Mouse (Mus musculus) limb, embryonic 15.5 days (tissue): Measurements from ENCODE around the gene Fgfr2. TPM values are rescaled to one million over a fixed set of nuclear protein-coding genes. Genes with fewer than 3 reads are reported as not detected.

Experiments used
- ATAC-seq: fragments of 200-750 bp; cut with Nextera tagmentation; 2 replicates; pipeline ENCODE4 v1.8.0; 2017; ENCODE audit warnings: low read depth, moderate TSS enrichment; ENCODE audit not compliant: insufficient number of reproducible peaks, low FRiP score, low TSS enrichment
- H3K27ac ChIP-seq: fragments of 300-500 bp; sonication (generic); 2 replicates; pipeline ENCODE4 v1.5.1; 2015; ENCODE audit warnings: moderate library complexity, mild to moderate bottlenecking, inconsistent platforms
- H3K27me3 ChIP-seq: fragments of 300-500 bp; sonication (generic); 2 replicates; pipeline ENCODE4 v1.6.1; 2015; ENCODE audit warnings: inconsistent platforms
- H3K36me3 ChIP-seq: fragments of 300-500 bp; sonication (generic); 2 replicates; pipeline ENCODE4 v1.6.1; 2015; ENCODE audit warnings: inconsistent platforms
- H3K4me1 ChIP-seq: fragments of 300-500 bp; sonication (generic); 2 replicates; pipeline ENCODE4 v1.6.1; 2015; ENCODE audit warnings: inconsistent platforms
- H3K4me2 ChIP-seq: fragments of 300-500 bp; sonication (generic); 2 replicates; pipeline ENCODE4 v1.6.1; 2015; ENCODE audit warnings: mild to moderate bottlenecking, inconsistent platforms
- H3K4me3 ChIP-seq: fragments of 300-500 bp; sonication (generic); 2 replicates; pipeline ENCODE4 v1.5.1; 2015; ENCODE audit warnings: mild to moderate bottlenecking, inconsistent platforms
- H3K9ac ChIP-seq: fragments of 300-500 bp; sonication (generic); 2 replicates; pipeline ENCODE4 v1.6.1; 2015; ENCODE audit warnings: inconsistent platforms
- H3K9me3 ChIP-seq: fragments of 300-500 bp; sonication (generic); 2 replicates; pipeline ENCODE4 v1.6.1; 2016; ENCODE audit warnings: inconsistent platforms
- WGBS: fragments of 180-500 bp; shearing (Covaris S2); methylation state at CpG from one replicate; pipeline ENCODE4 v1.1.7; 2015; 5-methylcytosine and 5-hydroxymethylcytosine counted together
- polyA plus RNA-seq: library from polyadenylated mRNA; unstranded; fragments of >200 nt; fragmentation: Nextera tagmentation; extraction: Ambion mirVana; gene quantifications from 2 replicates; pipeline ENCODE4 v1.2.1, GENCODE M21; 2015

Fgfr2 gene
- polyA plus RNA-seq, 1 experiment from 2014 or later = 101 TPM

DNA sequence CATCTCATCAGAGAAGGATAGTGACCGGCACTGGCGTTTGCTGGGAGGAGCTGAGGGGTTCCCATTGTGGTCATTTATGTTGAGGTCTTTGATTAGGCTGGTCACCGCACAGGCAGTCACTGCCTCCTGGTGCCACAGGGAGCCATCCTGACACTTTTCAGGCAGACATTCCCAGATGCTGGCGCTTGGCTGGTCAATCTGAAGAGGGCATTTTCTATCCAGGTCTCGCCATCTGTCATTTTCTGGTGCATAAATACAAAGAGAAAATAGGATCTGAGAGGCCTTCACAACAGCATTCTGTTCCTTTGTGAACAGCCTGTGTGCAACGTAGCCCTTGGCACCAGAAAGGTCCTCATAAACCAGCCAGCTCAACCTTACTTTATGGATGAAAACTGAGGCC lies 363.2 kb downstream of the Fgfr2 start:
- Histone ChIP-seq H3K4me1 (peaks cover 11% of the 10 kb centered on the region), H3K36me3 (peaks cover 36% of the 10 kb centered on the region), H3K4me2 (no peak overlapping the region), H3K9me3 (no peaks in the 10 kb centered on the region), H3K4me3 (no peak overlapping the region), H3K27ac (no peak overlapping the region), H3K27me3 (no peaks in the 10 kb centered on the region), H3K9ac (no peak overlapping the region)
- no peak for ATAC-seq
- 95% methylated on average over 6 of the region's 6 CpGs for WGBS

GRCm38 (mm10) chr7:132759405-132759891 lies 363.7 kb downstream of the Fgfr2 start:
- Histone ChIP-seq H3K9me3 (no peaks in the 10 kb centered on the region), H3K4me1 (peaks cover 14% of the 10 kb centered on the region), H3K4me3 (no peak overlapping the region), H3K27me3 (no peaks in the 10 kb centered on the region), H3K4me2 (no peak overlapping the region), H3K27ac (no peak overlapping the region), H3K36me3 (peaks cover 36% of the 10 kb centered on the region), H3K9ac (no peak overlapping the region)
- WGBS = 93% methylated on average over 22 of the region's 22 CpGs
- ATAC-seq = no peak

DNA sequence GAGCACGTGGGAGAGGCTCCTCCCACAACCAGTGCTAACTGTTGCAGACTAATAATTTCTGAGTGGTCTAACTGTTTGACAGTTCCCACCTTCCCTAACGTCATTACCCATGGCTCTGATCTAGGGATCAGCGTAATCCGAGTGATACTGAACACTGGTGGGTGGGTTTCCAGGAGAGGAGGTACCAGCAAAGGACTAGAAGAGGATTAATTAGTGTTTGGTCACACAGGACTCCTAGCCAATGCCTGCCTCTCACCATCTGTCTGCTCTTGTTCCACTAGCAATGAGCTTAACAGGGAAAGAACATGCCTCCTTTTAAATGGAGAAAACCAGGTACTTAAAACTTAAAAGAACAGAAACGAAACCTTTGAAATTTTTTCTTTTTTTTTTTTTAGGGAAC lies 364.3 kb downstream of the Fgfr2 start:
- Histone ChIP-seq H3K4me3 (no peak overlapping the region), H3K9ac (no peak overlapping the region), H3K4me2 (no peak overlapping the region), H3K9me3 (no peaks in the 10 kb centered on the region), H3K27me3 (no peaks in the 10 kb centered on the region), H3K27ac (no peak overlapping the region), H3K36me3 (peaks cover 36% of the 10 kb centered on the region), H3K4me1 (peaks cover 17% of the 10 kb centered on the region)
- ATAC-seq = no peak
- WGBS = 62% methylated on average over 5 of the region's 5 CpGs

- 86% methylated on average over 5 of the region's 5 CpGs for WGBS
- Histone ChIP-seq H3K27me3 (no peaks in the 10 kb centered on the region), H3K4me3 (no peak overlapping the region), H3K4me2 (no peak overlapping the region), H3K4me1 (peaks cover 31% of the 10 kb centered on the region), H3K9me3 (no peaks in the 10 kb centered on the region), H3K27ac (no peak overlapping the region), H3K9ac (no peak overlapping the region), H3K36me3 (peaks cover 42% of the 10 kb centered on the region)
- ATAC-seq = no peak
These were observed 366.8 kb downstream of the Fgfr2 start for GRCm38 (mm10) chr7:132756325-132756724.

- H3K36me3 ChIP-seq = peaks cover 32% of the 10 kb centered on the region
- no peak overlapping the region for H3K4me2 ChIP-seq
- H3K9ac ChIP-seq = no peak overlapping the region
- H3K27ac ChIP-seq = peak overlapping the region; percentile 81
- ATAC-seq = no peak
- 43% methylated on average over 3 of the region's 3 CpGs for whole genome bisulfite sequencing
- H3K4me3 ChIP-seq = no peak overlapping the region
- peaks cover 28% of the 10 kb centered on the region for H3K4me1 ChIP-seq
- no peaks in the 10 kb centered on the region for H3K27me3 ChIP-seq
- no peaks in the 10 kb centered on the region for H3K9me3 ChIP-seq
These were observed 368.8 kb downstream of the Fgfr2 start for GRCm38 (mm10) chr7:132754389-132754750.

DNA sequence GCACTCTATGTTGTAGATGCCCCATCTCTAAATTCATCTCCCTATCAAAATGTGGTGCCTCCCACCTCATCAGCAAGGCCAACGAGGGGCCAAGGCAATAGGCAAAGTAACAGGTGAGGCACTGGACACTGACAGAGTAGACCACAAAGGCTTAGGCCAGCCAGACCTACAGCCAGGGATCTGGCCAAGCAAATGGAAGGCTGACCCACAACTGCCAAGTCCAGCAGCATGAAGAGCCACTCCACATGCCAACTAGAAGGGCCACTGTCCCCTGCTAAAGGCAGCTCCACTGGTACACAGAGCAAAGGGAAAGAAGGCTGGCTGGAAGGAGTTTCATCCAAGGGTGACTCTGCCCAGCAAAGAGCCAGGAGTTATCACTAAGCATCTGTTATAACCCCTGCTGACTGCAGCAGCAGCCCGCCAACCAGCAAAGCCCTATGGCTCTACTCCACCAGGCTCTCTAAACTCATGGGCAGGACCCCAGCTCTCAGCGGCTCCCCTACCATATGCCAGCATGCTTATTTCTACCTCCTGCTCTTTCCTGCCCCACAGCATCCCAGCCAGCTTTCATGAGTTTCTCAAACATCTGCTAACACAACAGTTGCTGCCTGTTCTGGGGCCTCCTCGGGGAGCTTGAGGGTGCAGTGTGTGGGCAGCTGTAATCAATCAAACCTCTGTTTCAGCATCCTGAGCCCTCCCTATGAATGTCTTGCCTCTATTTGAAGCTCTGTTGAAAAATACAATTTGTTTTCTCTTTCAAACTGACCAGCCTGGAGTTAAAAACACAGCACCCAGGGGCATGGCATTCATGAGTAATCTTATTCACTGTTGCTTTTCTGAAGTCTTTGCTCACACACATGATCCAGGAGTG lies 369.4 kb downstream of the Fgfr2 start:
- Histone ChIP-seq H3K27me3 (no peaks in the 10 kb centered on the region), H3K9me3 (no peaks in the 10 kb centered on the region), H3K9ac (no peak overlapping the region), H3K27ac (peak overlapping the region; percentile 81), H3K4me2 (no peak overlapping the region), H3K36me3 (peaks cover 26% of the 10 kb centered on the region), H3K4me1 (peaks cover 27% of the 10 kb centered on the region), H3K4me3 (no peak overlapping the region)
- 32% methylated on average over 4 of the region's 4 CpGs for WGBS
- peak; percentile 66 for ATAC-seq

GRCm38 (mm10) chr7:132751716-132752115 lies 371.4 kb downstream of the Fgfr2 start:
- Histone ChIP-seq H3K4me2 (no peak overlapping the region), H3K27ac (no peak overlapping the region), H3K36me3 (peaks cover 8% of the 10 kb centered on the region), H3K4me1 (peaks cover 41% of the 10 kb centered on the region), H3K9ac (no peak overlapping the region), H3K9me3 (no peaks in the 10 kb centered on the region), H3K4me3 (no peak overlapping the region), H3K27me3 (no peaks in the 10 kb centered on the region)
- no peak for ATAC-seq
- 69% methylated on average over 2 of the region's 2 CpGs for WGBS

DNA sequence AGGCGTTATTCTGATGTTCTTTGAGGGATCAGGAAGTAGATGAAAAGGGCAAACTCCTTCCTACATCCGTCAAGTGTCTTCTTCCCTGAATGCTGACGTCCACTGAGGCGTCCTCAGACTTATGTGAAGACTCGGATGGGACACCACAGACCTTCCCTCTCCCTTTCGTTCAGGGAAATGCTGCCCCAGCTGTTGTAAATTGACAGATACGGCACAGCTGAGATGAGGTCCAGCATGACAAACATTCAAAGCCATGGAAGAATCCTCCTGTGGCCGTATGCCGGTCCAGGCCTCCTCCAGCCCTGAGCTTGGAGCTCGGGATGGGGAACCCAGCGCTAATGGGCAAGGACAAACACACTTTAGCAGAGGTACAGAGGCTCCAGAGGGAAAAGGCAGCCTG lies 373.6 kb downstream of the Fgfr2 start:
- no peaks in the 10 kb centered on the region for H3K27me3 ChIP-seq
- H3K4me1 ChIP-seq = peaks cover 34% of the 10 kb centered on the region
- WGBS = 90% methylated on average over 11 of the region's 11 CpGs
- 0 out of 2 replicates have a peak, but pooled peaks cover 6% of the 10 kb centered on the region for H3K36me3 ChIP-seq
- no peak overlapping the region for H3K4me3 ChIP-seq
- ATAC-seq = no peak
- H3K9me3 ChIP-seq = no peaks in the 10 kb centered on the region
- H3K27ac ChIP-seq = no peak overlapping the region
- no peak overlapping the region for H3K9ac ChIP-seq
- H3K4me2 ChIP-seq = no peak overlapping the region

DNA sequence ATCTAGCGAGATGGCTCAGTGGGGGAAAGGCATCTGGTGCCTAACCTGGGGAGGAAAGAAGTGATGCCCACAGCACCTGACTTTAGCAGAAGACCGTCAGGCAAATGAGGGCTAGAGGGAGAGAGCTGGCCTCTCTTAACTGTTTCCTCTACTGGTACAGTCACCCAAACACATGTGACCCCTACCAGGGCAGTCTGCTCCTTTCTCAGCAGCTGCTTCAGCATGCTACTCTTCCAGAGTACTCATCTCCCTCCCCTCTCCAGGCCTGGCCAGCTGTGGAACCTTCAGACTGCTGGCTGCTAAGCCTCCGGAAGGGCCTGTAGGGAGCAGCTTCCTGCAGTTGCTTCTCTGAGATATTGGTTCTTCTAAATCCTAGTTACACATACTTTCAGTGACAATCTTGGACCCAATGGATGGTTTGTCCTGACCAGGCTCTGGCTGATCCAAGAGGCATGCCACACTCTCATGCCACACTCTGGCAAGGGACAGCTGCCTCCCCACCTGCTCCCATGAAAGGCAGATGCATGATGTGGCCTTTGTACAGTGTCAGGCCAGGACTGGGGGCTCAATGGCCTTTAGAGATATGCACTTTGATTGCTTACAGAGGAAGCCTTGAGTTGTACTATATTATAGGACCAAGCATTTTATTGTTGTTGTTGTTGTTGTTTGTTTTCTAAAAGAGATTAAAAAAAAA lies 374.9 kb downstream of the Fgfr2 start:
- H3K9me3 ChIP-seq = no peaks in the 10 kb centered on the region
- no peak overlapping the region for H3K4me3 ChIP-seq
- WGBS = 84% methylated on average over 3 of the region's 3 CpGs
- peaks cover 23% of the 10 kb centered on the region for H3K4me1 ChIP-seq
- peak; percentile 28; the same call in 1 of the 2 replicates for ATAC-seq
- no peak overlapping the region for H3K4me2 ChIP-seq
- H3K27ac ChIP-seq = no peak overlapping the region
- H3K9ac ChIP-seq = no peak overlapping the region
- H3K36me3 ChIP-seq = 0 out of 2 replicates have a peak, but pooled peaks cover 5% of the 10 kb centered on the region
- H3K27me3 ChIP-seq = no peaks in the 10 kb centered on the region

GRCm38 (mm10) chr7:132747096-132747495 lies 376.1 kb downstream of the Fgfr2 start:
- no peaks in the 10 kb centered on the region for H3K36me3 ChIP-seq
- H3K27me3 ChIP-seq = no peaks in the 10 kb centered on the region
- H3K9ac ChIP-seq = no peak overlapping the region
- H3K27ac ChIP-seq = no peak overlapping the region
- no peak overlapping the region for H3K4me3 ChIP-seq
- WGBS = 67% methylated on average over 6 of the region's 6 CpGs
- H3K9me3 ChIP-seq = no peaks in the 10 kb centered on the region
- ATAC-seq = no peak
- no peak overlapping the region for H3K4me2 ChIP-seq
- peaks cover 31% of the 10 kb centered on the region for H3K4me1 ChIP-seq

DNA sequence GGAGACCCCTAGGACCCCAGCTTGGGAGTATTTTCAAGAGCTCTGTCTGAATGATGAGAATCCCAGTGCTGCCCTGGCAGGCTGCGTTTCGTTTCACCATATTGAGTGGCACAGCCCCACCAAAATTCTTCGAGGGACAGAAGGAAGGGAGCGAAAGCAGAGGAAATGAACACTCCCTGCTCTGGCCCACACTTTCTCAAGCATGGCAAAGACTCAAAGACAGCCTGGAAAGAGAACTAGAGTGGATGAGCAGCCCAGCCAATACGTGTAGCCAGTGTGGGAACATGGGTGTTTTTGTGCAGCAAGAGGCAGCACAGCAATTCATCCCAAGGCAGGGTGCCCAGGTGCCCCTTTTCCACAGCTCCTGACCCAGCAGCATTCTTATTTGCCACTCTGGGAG lies 380.2 kb downstream of the Fgfr2 start:
- no peak overlapping the region for H3K4me2 ChIP-seq
- no peak overlapping the region for H3K9ac ChIP-seq
- WGBS = 51% methylated on average over 5 of the region's 5 CpGs
- H3K27ac ChIP-seq = peak overlapping the region; percentile 80
- no peak overlapping the region for H3K4me3 ChIP-seq
- no peaks in the 10 kb centered on the region for H3K27me3 ChIP-seq
- peaks cover 7% of the 10 kb centered on the region; the same call in 1 of the 2 replicates for H3K36me3 ChIP-seq
- H3K9me3 ChIP-seq = no peaks in the 10 kb centered on the region
- H3K4me1 ChIP-seq = peaks cover 27% of the 10 kb centered on the region
- peak; percentile 58; the same call in 1 of the 2 replicates for ATAC-seq

- WGBS = 93% methylated on average over 6 of the region's 6 CpGs
These were observed 383.3 kb downstream of the Fgfr2 start for GRCm38 (mm10) chr7:132739829-132740228.

More at GRCm38 (mm10) chr7:132739829-132740228, 383.3 kb downstream of the Fgfr2 start:
- Histone ChIP-seq H3K9ac (no peak overlapping the region), H3K27ac (no peak overlapping the region), H3K4me1 (peaks cover 39% of the 10 kb centered on the region), H3K27me3 (no peaks in the 10 kb centered on the region), H3K4me2 (no peak overlapping the region), H3K4me3 (no peak overlapping the region), H3K36me3 (peaks cover 7% of the 10 kb centered on the region; the same call in 1 of the 2 replicates), H3K9me3 (no peaks in the 10 kb centered on the region)
- ATAC-seq = no peak
